Mouse (Mus musculus) right cerebral cortex, postnatal 10 days (tissue): ENCODE data around the gene Cops7b.
"Not testable (repeated sequence)": the region's sequence is repeated elsewhere in the genome, so short reads cannot be mapped to it uniquely, and the experiment has no call there.

Source experiments
- DNase-seq, 2 experiments: peaks; one replicate each; pipeline ENCODE4 v3.0.0; 2021; ENCODE audit warnings: low spot score in 2 of 2

The Cops7b gene

DNA sequence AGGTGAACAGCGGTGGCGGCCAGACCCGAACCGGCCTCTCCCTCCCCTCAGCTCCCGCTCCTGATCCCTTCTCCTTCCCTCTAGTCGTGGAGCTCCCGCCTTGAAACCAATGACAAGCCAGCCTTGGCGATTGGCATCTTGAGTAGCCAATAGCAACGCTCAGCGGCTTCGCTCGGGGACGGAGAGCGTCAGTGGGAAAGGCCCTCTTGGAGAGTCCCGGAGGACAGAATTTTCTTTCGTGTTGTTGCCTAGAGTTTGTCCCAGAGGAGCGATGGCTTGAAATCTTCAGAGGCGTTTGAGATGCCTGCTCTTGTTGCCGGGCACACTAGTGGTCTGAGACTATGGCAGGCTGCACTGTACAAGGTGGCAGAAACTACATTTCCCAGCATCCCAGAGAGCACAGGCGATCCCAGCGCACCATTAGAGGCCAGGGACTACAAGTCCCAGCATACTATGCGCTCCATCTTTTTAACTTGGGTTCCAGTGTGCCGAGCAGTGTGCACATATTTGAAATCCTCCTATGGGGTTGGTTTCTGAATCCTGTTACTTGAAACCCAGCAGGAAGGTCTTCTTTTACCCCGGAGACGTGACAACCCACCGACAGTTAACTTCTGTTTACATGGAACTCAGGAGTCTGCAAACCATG, at the start of gene Cops7b, which contains the start of gene Pde6d:
Cops7b (plus strand) TSS at position 454 of the 646 bp plus-strand sequence.
Pde6d (minus strand) TSS at position 179 of the 646 bp plus-strand sequence.
- DNase-seq = peak; percentile 97 to 98

- peak; percentile 82 to 93 for DNase-seq
Observed at GRCm38 (mm10) chr1:86533411-86534130, 49.1 kb upstream of the Cops7b start.

GRCm38 (mm10) chr1:86538383-86538782, 44.3 kb upstream of the Cops7b start:
- no peak for DNase-seq

- DNase-seq = not testable (repeated sequence)
Observed at GRCm38 (mm10) chr1:86539583-86539982, 43.1 kb upstream of the Cops7b start.

DNA sequence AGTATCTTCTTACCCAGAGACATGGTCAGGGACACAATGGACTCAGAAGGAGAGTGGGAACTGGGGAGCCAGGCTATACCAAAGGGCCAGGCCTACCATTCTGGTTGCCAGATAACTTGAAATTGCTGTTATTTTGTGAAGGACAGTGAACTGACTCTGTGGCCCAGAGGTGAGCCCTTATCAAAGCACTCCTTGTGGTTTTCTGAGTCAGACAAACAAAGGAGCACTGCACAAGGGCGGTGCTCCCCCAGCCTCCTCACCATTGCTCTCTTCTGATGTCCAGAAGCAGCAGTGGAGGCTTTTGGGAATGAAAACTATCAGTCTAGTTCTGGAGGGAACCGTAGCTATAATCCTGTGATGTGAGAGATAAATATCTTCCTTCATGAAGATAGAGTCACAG, 40.1 kb upstream of the Cops7b start:
- no peak for DNase-seq

- DNase-seq = no peak
Observed at GRCm38 (mm10) chr1:86546797-86547196, 35.9 kb upstream of the Cops7b start.

- no peak for DNase-seq
Observed at GRCm38 (mm10) chr1:86551299-86551698, 31.4 kb upstream of the Cops7b start.

GRCm38 (mm10) chr1:86551877-86552276, 30.8 kb upstream of the Cops7b start:
- no peak for DNase-seq

- DNase-seq = no peak
Observed at GRCm38 (mm10) chr1:86555665-86556064, 27.0 kb upstream of the Cops7b start.

- no peak for DNase-seq
Observed at GRCm38 (mm10) chr1:86557872-86558271, 24.8 kb upstream of the Cops7b start.

DNA sequence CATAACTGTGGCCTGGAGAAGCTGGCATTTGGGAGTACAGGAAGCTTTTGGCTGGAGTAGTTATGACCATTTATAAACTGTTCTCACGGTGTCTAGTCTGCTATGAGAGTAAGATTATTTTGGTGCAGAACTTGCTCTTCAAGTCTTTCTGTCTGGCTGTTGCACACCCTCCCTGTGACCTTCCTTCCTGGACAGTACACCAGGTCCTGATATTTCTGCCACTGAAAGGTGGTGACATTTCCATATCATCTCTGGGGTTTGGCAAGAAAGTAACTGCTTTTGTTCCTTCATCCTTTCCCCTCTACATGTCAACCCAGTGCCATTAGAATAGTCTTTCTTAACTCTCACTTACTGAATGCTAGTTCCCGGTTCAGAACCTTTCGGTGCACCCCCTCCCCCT, 23.5 kb upstream of the Cops7b start:
- DNase-seq = no peak

DNA sequence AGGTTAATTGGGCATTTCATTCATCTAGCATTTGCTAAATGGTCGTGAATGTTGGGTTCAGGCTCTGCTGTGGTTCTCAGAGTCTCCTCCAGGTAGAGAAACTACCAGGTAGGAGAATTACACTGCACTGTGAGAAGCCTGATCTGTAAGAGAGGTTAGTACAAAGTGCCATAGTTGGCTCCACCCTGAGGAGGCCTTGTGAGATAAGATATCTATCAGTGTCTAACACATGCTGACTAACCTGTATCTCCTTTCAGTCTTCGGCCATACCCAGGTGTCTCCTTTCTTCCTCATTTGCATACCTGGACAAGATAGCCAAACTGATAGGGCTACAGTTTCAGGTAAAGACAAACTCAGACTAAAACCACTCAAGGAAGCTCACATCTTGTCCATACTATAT, 20.0 kb upstream of the Cops7b start:
- no peak for DNase-seq

DNA sequence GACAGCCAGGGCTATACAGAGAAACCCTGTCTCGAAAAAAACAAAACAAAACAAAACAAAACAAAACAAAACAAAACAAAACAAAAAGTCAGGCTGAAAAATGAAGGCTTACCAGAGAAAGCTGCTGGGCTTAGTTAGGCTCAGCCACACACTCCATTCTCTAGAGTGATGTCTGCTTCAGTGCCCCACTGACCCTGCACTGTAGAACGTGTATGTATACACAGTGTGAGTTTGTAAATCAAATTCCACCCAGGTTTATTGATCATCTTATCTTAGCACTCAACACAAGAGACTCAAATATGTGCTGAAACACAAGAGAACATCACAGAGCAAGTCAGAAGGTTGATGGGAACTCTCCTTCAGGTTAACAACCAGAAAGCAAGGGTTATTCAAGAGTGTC, 14.3 kb upstream of the Cops7b start:
- no peak for DNase-seq

DNA sequence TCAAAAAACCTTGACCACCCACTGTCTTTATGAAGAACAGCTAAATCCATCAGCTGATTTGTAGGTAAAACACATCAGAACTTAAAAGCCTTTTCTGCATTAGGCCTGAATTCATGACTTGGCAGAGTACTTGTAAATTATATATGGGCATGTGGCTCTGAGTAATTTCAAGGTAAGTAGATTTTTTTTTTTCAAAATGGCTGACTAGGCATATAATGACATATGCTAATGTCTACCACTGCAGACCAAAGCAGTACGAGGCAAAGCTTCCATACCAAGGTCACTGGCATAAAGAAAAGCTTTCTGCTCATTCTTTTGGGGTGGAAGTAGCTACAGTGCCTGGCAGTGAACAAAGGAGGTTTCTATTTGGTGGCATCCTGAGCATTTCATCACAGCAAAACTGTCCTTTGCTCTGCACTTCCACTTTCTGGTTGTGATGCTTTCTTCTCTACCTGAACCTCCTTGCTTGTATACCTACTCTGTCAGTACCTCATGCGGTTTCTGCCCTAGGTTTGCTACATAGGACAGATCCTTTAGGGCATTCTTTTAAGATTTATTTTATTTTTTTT, 13.3 kb upstream of the Cops7b start:
- DNase-seq = no peak

- no peak for DNase-seq
Observed at GRCm38 (mm10) chr1:86571381-86571780, 11.3 kb upstream of the Cops7b start.

- no peak for DNase-seq
Observed at GRCm38 (mm10) chr1:86571941-86572340, 10.8 kb upstream of the Cops7b start.

DNA sequence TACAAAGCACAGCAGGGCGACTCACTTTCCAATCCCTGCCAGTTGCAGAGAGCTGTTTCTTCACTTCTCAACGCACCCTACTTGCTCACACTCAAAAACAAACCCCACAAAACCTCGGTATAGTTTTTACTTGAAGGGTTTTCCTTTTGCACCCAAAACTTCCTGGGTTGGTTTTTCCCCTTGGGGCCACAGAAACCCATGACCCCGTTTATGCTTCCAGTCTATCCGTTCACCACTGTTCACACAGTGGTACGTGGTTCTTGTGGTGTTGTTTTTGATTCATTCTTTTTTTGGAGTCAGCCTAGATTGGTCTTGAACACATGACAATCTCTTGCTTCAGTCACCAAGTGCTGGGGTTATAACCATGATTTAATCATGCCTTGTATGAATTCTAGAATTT, 2.3 kb upstream of the Cops7b start:
- DNase-seq = no peak

DNA sequence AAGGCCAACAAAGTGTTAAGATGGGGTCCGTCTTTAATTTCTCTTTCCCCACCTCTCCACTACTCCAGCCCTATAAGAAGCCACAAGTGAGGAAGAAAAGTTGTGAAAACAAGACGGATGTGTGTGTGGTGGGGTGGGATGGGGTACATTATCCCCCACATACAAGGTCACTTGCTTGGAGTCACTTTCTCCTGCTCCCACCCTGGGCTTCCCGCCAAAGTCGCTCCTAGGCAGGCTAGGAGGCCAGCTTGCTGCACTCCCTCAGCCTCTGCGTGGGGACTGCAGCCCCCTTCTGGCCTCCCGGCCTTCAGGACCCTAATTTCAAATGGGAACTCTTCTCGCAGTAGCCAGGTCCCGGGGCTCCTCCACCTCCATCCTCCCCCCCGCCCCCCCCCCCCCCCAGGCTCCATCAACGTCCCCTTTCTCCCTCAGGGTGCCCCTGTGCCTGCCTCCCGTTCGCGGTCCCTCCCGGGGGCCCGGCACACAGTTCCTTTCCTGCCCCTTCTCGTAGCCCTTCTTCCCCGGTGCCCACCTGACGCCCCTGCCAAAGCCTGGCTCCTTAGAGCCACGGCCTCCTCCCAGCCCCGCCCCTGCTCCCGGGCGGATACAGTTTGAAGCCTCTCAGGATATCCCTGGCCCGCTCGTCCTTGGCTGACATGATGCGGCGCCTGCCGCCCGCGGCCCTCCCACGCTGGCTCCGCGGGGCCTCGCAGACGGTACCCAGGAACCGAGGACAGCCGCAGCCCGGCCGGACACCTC, 833 bp upstream of the Cops7b start:
- peak; percentile 47 to 64 for DNase-seq

DNA sequence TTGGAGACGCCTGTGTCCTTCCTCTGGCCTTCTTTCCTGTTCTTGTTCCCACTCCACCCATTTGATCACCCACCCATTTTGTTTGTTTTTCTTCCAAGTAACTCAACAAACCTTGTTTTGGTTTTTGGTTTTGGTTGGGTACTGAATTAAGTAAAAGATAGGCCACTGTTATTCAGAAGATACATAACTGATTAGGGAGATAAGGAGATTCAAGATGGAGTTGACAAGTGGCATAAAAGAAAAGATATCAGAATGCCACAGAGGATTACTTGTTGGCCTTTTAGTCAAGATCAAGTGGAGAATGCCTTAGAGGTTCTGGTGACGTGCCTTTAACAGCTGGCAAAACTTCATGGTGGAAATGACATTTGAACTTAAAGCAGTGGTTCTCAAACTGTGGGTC, 1.0 kb downstream of the Cops7b start:
- DNase-seq = no peak

GRCm38 (mm10) chr1:86586992-86587391, 4.3 kb downstream of the Cops7b start:
- DNase-seq = peak; percentile 90

- no peak for DNase-seq
Observed at GRCm38 (mm10) chr1:86594539-86594938, 11.8 kb downstream of the Cops7b start.

DNA sequence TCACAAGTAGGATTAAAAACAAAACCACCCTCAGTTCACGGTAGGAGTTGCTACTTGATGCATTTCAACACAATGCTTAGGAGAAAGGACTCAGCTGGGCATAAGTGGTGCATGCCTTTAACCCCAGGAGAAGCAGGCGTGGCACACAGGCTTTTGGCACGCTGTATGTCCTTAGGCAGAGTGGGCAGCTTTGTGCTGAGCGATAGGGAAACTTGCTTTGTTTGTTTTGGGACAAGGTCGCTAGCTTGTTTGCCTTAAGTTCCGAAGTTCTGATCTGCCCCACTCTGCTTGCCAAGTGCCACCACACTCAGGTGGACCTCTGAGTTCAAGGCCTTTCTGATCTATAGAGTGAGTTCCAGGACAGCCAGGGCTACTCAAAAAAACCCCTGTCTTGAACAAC, 12.6 kb downstream of the Cops7b start:
- DNase-seq = no peak
